8 mouse cellular contexts compared by ENCODE assay signal in genomic region chr1:171101733-171102546, GRCm38 (mm10). TPM values are rescaled to one million over a fixed set of nuclear protein-coding genes. Genes with fewer than 3 reads are reported as not detected.
DNase-seq lines count a peak whose midpoint lies in the region; ATAC-seq lines count a peak whose summit lies in the region.

No protein-coding gene starts in this region.

- ATAC-seq in megakaryocyte progenitor cell, adult 5-6 weeks (replicated peaks; ENCODE audit: poor library complexity), result peak; percentile 63

- peak; percentile 86 for DNase-seq in adipocyte (ENCODE audit: low spot score)
- DNase-seq in embryo, embryonic 10 days (ENCODE audit: low spot score), result peak; percentile 94
- DNase-seq in gastrocnemius, postnatal 10 days, result peak; percentile 85
- DNase-seq in induced T-regulatory cell, adult 2 months (ENCODE audit: low read depth), result peak; percentile 89
- DNase-seq in left cerebral cortex, postnatal 10 days (ENCODE audit: extremely low spot score in 1 of 2, low spot score in 2 of 2), result peak; percentile 85 to 87
- DNase-seq in right cerebral cortex, postnatal 10 days (ENCODE audit: low spot score in 2 of 2), result peak; percentile 90 to 91
- DNase-seq in urinary bladder, postnatal 14 days (ENCODE audit: low spot score), result peak; percentile 85

- intact Hi-C loops in left cerebral cortex, postnatal 10 days (cut with DNase I), result loop anchor here (2.0 kb wide), 1 partner anchor 63 kb away; no protein-coding TSS in a partner anchor

RNA-seq across cellular contexts. Expression of gene Cfap126, which starts 11.8 kb away (rescaled TPM):
- total RNA-seq in gastrocnemius, postnatal 10 days (2021), result 1 to 10 TPM; 1.2 to 1.8 TPM
- under 1 TPM; 0.34 to 0.69 TPM for total RNA-seq in left cerebral cortex, postnatal 10 days (2021)
- total RNA-seq in megakaryocyte progenitor cell, adult 5-6 weeks (2015), result 2.0 and 4.2 TPM in 2 replicates
- 1.0 and 4.8 TPM in 2 replicates for total RNA-seq in megakaryocyte progenitor cell, adult 5-6 weeks (2017)

RNA-seq across cellular contexts. Expression of gene Fcgr3, which starts 37.2 kb away (rescaled TPM):
- 1 to 10 TPM; 9.3 to 9.4 TPM for total RNA-seq in gastrocnemius, postnatal 10 days (2021)
- 10 to 100 TPM; 12.5 to 14.2 TPM for total RNA-seq in left cerebral cortex, postnatal 10 days (2021)
- 384 and 416 TPM in 2 replicates for total RNA-seq in megakaryocyte progenitor cell, adult 5-6 weeks (2015)
- total RNA-seq in megakaryocyte progenitor cell, adult 5-6 weeks (2017), result 406 and 474 TPM in 2 replicates

RNA-seq across cellular contexts. Expression of gene Sdhc, which starts 48.5 kb away (rescaled TPM):
- 100 to 1,000 TPM; 568 to 707 TPM for total RNA-seq in gastrocnemius, postnatal 10 days (2021)
- 100 to 1,000 TPM; 200 to 210 TPM for total RNA-seq in left cerebral cortex, postnatal 10 days (2021)
- 154 and 160 TPM in 2 replicates for total RNA-seq in megakaryocyte progenitor cell, adult 5-6 weeks (2015)
- 63.2 and 69.4 TPM in 2 replicates for total RNA-seq in megakaryocyte progenitor cell, adult 5-6 weeks (2017)

RNA-seq across cellular contexts. Expression of gene Mpz, which starts 48.6 kb away (rescaled TPM):
- total RNA-seq in gastrocnemius, postnatal 10 days (2021), result 100 to 1,000 TPM; 478 to 752 TPM
- total RNA-seq in left cerebral cortex, postnatal 10 days (2021), result not detected
- not detected in 2 replicates for total RNA-seq in megakaryocyte progenitor cell, adult 5-6 weeks (2015)
- total RNA-seq in megakaryocyte progenitor cell, adult 5-6 weeks (2017), result not detected in 2 replicates

Comparison
In these comparisons a context has a peak if more than half of its experiments do, and no peak if none do; other contexts are left out.
1. Peak in every context shown above with its lines: DNase-seq and ATAC-seq.
2. RNA of gene Fcgr3, which starts 37.2 kb away (total RNA-seq): 384 to 474 TPM in megakaryocyte progenitor cell, adult 5-6 weeks; 12.5 to 14.2 TPM in left cerebral cortex, postnatal 10 days and 9.3 to 9.4 TPM in gastrocnemius, postnatal 10 days; every median in the first group is over 10 times any median in the second.